Mouse (Mus musculus) layer of hippocampus, postnatal 36 days (tissue): ENCODE measurements around the gene Samd8. TPM values are rescaled to one million over a fixed set of nuclear protein-coding genes. Genes with fewer than 3 reads are reported as not detected.
A peak's percentile ranks its signal among the peaks of the same experiment; 100 is the strongest.

Source experiments
- DNase-seq, 2 experiments: peaks; one replicate each; pipeline ENCODE4 v3.0.0; 2022
- total RNA-seq, 2 experiments: library from RNA; stranded (reverse); gene quantifications; 2 replicates each; pipeline ENCODE4 v1.2.3; 2021

The Samd8 gene
- total RNA-seq = 10 to 100 TPM; 84.9 to 87.7 TPM

GRCm38 (mm10) chr14:21750008-21750880, at the start of gene Samd8:
Samd8 (plus strand) TSS chr14:21750531.
- DNase-seq = peak; percentile 84 to 86

- DNase-seq = no peak
Measured at GRCm38 (mm10) chr14:21702691-21703090, 47.6 kb upstream of the Samd8 start.

GRCm38 (mm10) chr14:21703255-21703654, 47.1 kb upstream of the Samd8 start:
- DNase-seq = no peak

- DNase-seq = no peak
Measured at GRCm38 (mm10) chr14:21705462-21705861, 44.9 kb upstream of the Samd8 start.

- peak; percentile 56 to 58 for DNase-seq
Measured at GRCm38 (mm10) chr14:21706759-21707571, 43.4 kb upstream of the Samd8 start.

- no peak for DNase-seq
Measured at GRCm38 (mm10) chr14:21709545-21709944, 40.8 kb upstream of the Samd8 start.

GRCm38 (mm10) chr14:21711231-21711630, 39.1 kb upstream of the Samd8 start:
- DNase-seq = no peak

- no peak for DNase-seq
Measured at GRCm38 (mm10) chr14:21714486-21714885, 35.8 kb upstream of the Samd8 start, which contains the start of gene Dupd1. Dupd1 (minus strand) TSS chr14:21714576.

- no peak for DNase-seq
Measured at GRCm38 (mm10) chr14:21719646-21720383, 30.5 kb upstream of the Samd8 start.

- no peak for DNase-seq
Measured at GRCm38 (mm10) chr14:21720430-21721205, 29.7 kb upstream of the Samd8 start.

- DNase-seq = no peak
Measured at GRCm38 (mm10) chr14:21722021-21722698, 28.2 kb upstream of the Samd8 start.

- peak; percentile 37 to 53 for DNase-seq
Measured at GRCm38 (mm10) chr14:21729031-21729732, 21.1 kb upstream of the Samd8 start.

- DNase-seq = no peak
Measured at GRCm38 (mm10) chr14:21729936-21730335, 20.4 kb upstream of the Samd8 start.

GRCm38 (mm10) chr14:21733131-21733905, 17.0 kb upstream of the Samd8 start:
- no peak for DNase-seq

- no peak for DNase-seq
Measured at GRCm38 (mm10) chr14:21740345-21740744, 10.0 kb upstream of the Samd8 start.

- no peak for DNase-seq
Measured at GRCm38 (mm10) chr14:21741314-21741713, 9.0 kb upstream of the Samd8 start.

GRCm38 (mm10) chr14:21741786-21742185, 8.5 kb upstream of the Samd8 start:
- peak; percentile 84 for DNase-seq

- DNase-seq = no peak
Measured at GRCm38 (mm10) chr14:21742441-21742840, 7.9 kb upstream of the Samd8 start.

- DNase-seq = no peak
Measured at GRCm38 (mm10) chr14:21744169-21744568, 6.2 kb upstream of the Samd8 start.

GRCm38 (mm10) chr14:21745149-21745548, 5.2 kb upstream of the Samd8 start:
- no peak for DNase-seq
